Mouse (Mus musculus): ENCODE measurements around the gene Scarf2.

- TF ChIP-seq POLR2A (IDR thresholded peaks at IDR 0.05; ENCODE audit: borderline replicate concordance, low read depth, low read length), result no peak
- TF ChIP-seq CTCF (IDR thresholded peaks at IDR 0.05; ENCODE audit: low read depth, low read length), result no peak
These were observed 44.1 kb upstream of the Scarf2 start for GRCm38 (mm10) chr16:17753001-17753400.
